Mouse (Mus musculus) stomach, embryonic 16.5 days (tissue): ENCODE measurements around the gene Cadm2. TPM values are rescaled to one million over a fixed set of nuclear protein-coding genes. Genes with fewer than 3 reads are reported as not detected.

Experiments used
- ATAC-seq: fragments of 200-750 bp; cut with Nextera tagmentation; 2 replicates; pipeline ENCODE4 v1.8.0; 2017; ENCODE audit warnings: moderate number of reproducible peaks, moderate TSS enrichment; ENCODE audit not compliant: insufficient read depth, low FRiP score
- H3K27ac ChIP-seq: fragments of 300-500 bp; sonication (generic); 2 replicates; pipeline ENCODE4 v1.5.1; 2014; ENCODE audit warnings: low read length
- H3K27me3 ChIP-seq: fragments of 300-500 bp; sonication (generic); 2 replicates; pipeline ENCODE4 v1.6.1; 2014; ENCODE audit warnings: low read length, control low read depth, mixed read lengths; ENCODE audit not compliant: control insufficient read depth, insufficient read depth
- H3K36me3 ChIP-seq: fragments of 300-500 bp; sonication (generic); 2 replicates; pipeline ENCODE4 v1.6.1; 2014; ENCODE audit warnings: low read length; ENCODE audit not compliant: control insufficient read depth, insufficient read depth
- H3K4me1 ChIP-seq: fragments of 300-500 bp; sonication (generic); 2 replicates; pipeline ENCODE4 v1.6.1; 2014; ENCODE audit warnings: low read length, control low read depth, mixed read lengths; ENCODE audit not compliant: control insufficient read depth, insufficient read depth
- H3K4me2 ChIP-seq: fragments of 300-500 bp; sonication (generic); 2 replicates; pipeline ENCODE4 v1.6.1; 2014; ENCODE audit warnings: low read depth, low read length, mixed read lengths
- H3K4me3 ChIP-seq: fragments of 300-500 bp; sonication (generic); replicated peaks from 2 replicates; pipeline ENCODE4 v1.5.1; 2014; ENCODE audit warnings: mild to moderate bottlenecking, low read length
- H3K9ac ChIP-seq: fragments of 300-500 bp; sonication (generic); 2 replicates; pipeline ENCODE4 v1.6.1; 2014; ENCODE audit warnings: low read length
- H3K9me3 ChIP-seq: fragments of 300-500 bp; sonication (generic); replicated peaks from 2 replicates; pipeline ENCODE4 v1.6.1; 2016; ENCODE audit warnings: low read length, control low read depth; ENCODE audit not compliant: control insufficient read depth
- WGBS: fragments of 180-500 bp; shearing (Covaris S2); extraction: QIAGEN DNeasy Blood & Tissue Kit; methylation state at CpG from one replicate; pipeline ENCODE4 v1.1.7; 2014; 5-methylcytosine and 5-hydroxymethylcytosine counted together
- polyA plus RNA-seq: library from polyadenylated mRNA; unstranded; fragments of >200 nt; fragmentation: Nextera tagmentation; extraction: Ambion mirVana; gene quantifications from 2 replicates; pipeline ENCODE4 v1.2.1, GENCODE M21; 2015

Gene Cadm2
- polyA plus RNA-seq, 1 experiment from 2014 or later, result 0.76 TPM

- ATAC-seq, result no peak
- Histone ChIP-seq H3K4me2 (no peak overlapping the region), H3K36me3 (no peaks in the 10 kb centered on the region), H3K4me1 (no peaks in the 10 kb centered on the region), H3K27me3 (no peaks in the 10 kb centered on the region), H3K9ac (no peak overlapping the region), H3K9me3 (no peaks in the 10 kb centered on the region), H3K4me3 (no peak overlapping the region), H3K27ac (no peak overlapping the region)
- WGBS, result 77% methylated on average over 5 of the region's 5 CpGs
Observed at GRCm38 (mm10) chr16:66612624-66613023, 1008.1 kb downstream of the Cadm2 start.
